In the genomic region with DNA sequence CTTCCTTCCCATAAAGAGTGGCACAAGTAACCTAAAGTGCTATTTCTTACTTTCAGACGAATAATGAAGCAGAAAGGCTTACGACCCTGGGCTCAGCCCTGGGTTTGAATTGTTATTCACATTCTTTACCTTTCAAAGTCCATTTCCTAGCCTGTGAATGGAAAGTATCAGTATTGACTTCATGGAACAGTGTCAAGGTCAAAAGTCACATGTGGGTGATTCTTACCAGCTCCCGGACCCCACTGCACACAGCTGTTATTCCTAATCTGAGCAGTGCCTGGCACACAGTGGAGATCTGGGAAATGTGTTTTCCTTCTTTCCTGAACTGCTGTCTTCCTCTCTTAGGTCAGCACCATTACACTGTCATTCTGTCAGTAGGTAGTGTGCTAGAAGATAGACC, we compare ENCODE assay signal across 17 mouse cellular contexts.
DNase-seq lines count a peak whose midpoint lies in the region; ATAC-seq and TF ChIP-seq lines count a peak whose summit lies in the region.
"Had no signal": no experiment of that assay in that cellular context is flagged by ENCODE, and none has a peak within 500 bp of the region (broad histone marks: within the 10 kb centered on the region; RNA-seq: fewer than 3 reads in every experiment).

No protein-coding gene starts in this region.

- peak overlapping the region; percentile 13 for H3K9ac ChIP-seq in liver, adult 2 months (ENCODE audit: low read depth, low read length)
- H3K9ac ChIP-seq in liver, embryonic 11.5 days (ENCODE audit: low read depth, low read length), result no peak overlapping the region
- no peak overlapping the region for H3K9ac ChIP-seq in stomach, postnatal 0 days (ENCODE audit: low read length)
- H3K9ac ChIP-seq: heart, embryonic 15.5 days; hindbrain, embryonic 14.5 days; lung, embryonic 15.5 days; midbrain, embryonic 15.5 days had no signal

- DNase-seq in gastrocnemius, adult 2 months, result no peak
- no peak for DNase-seq in gastrocnemius, postnatal 25 days
- peak; percentile 86 for DNase-seq in liver, adult 2 months (ENCODE audit: extremely low read depth, low read depth, low spot score)
- DNase-seq in liver, result no peak
- no peak for DNase-seq in liver, embryonic 11.5 days (ENCODE audit: low spot score)
- DNase-seq in stomach, postnatal 0 days (ENCODE audit: low spot score), result no peak
- no peak for DNase-seq in left cerebral cortex, adult 18-20 months (ENCODE audit: low spot score in 2 of 2)
- no peak for DNase-seq in cerebellum, adult 2 months
- DNase-seq: adrenal gland, postnatal 25 days; cerebellum, adult 8-10 months; kidney, adult 18-20 months had no signal

- H3K4me3 ChIP-seq in gastrocnemius, adult 2 months, result peak overlapping the region; percentile 37
- H3K4me3 ChIP-seq in liver, adult 2 months (ENCODE audit: insufficient read depth, low read depth, low read length), result peak overlapping the region; percentile 8; the same call in 1 of the 2 replicates
- H3K4me3 ChIP-seq in liver, embryonic 11.5 days (ENCODE audit: low read depth, low read length), result no peak overlapping the region
- no peak overlapping the region for H3K4me3 ChIP-seq in stomach, postnatal 0 days (ENCODE audit: low read depth, low read length)
- no peak overlapping the region for H3K4me3 ChIP-seq in cerebellum, adult 2 months (replicated peaks; ENCODE audit: insufficient read depth, low read depth, low read length)
- H3K4me3 ChIP-seq: heart, embryonic 15.5 days; lung, embryonic 15.5 days; midbrain, embryonic 15.5 days had no signal

- TF ChIP-seq POLR2A in liver, adult 2 months (IDR thresholded peaks at IDR 0.05; ENCODE audit: extremely low read depth, insufficient read depth, low read length), result no peak
- no peak for TF ChIP-seq POLR2A in cerebellum, adult 2 months (IDR thresholded peaks at IDR 0.05; ENCODE audit: borderline replicate concordance, insufficient read depth, low read length)

- intact Hi-C loops in gastrocnemius, adult 2 months (cut with DNase I), result loop anchor here (5.0 kb wide), 1 partner anchor 123 kb away; a partner anchor contains a TSS

- peaks cover 13% of the 10 kb centered on the region for H3K4me1 ChIP-seq in liver, adult 2 months (ENCODE audit: control insufficient read depth, insufficient read depth, low read length)
- no peaks in the 10 kb centered on the region for H3K4me1 ChIP-seq in liver, embryonic 11.5 days (replicated peaks; ENCODE audit: control insufficient read depth, insufficient read depth, low read length)
- no peaks in the 10 kb centered on the region for H3K4me1 ChIP-seq in stomach, postnatal 0 days (replicated peaks; ENCODE audit: control insufficient read depth, insufficient read depth)
- H3K4me1 ChIP-seq in cerebellum, adult 2 months (ENCODE audit: control insufficient read depth, insufficient read depth, low read length), result no peaks in the 10 kb centered on the region
- H3K4me1 ChIP-seq: lung, embryonic 15.5 days; midbrain, embryonic 15.5 days had no signal

- TF ChIP-seq CTCF in gastrocnemius, adult 2 months (IDR thresholded peaks at IDR 0.05), result no peak
- no peak for TF ChIP-seq CTCF in liver, adult 2 months (IDR thresholded peaks at IDR 0.05; ENCODE audit: low read depth, low read length)
- TF ChIP-seq CTCF in stomach, postnatal 0 days (IDR thresholded peaks at IDR 0.05; ENCODE audit: low read depth), result no peak
- no peak for TF ChIP-seq CTCF in cerebellum, adult 2 months (IDR thresholded peaks at IDR 0.05; ENCODE audit: borderline replicate concordance, insufficient read depth, low read depth, low read length)

- peaks cover 18% of the 10 kb centered on the region for H3K79me2 ChIP-seq in liver, adult 2 months (ENCODE audit: control insufficient read depth, insufficient read depth, low read length)

- H3K27me3 ChIP-seq in liver, adult 2 months (ENCODE audit: control insufficient read depth, insufficient read depth, low read length), result no peaks in the 10 kb centered on the region
- H3K27me3 ChIP-seq in liver, embryonic 11.5 days (replicated peaks; ENCODE audit: control insufficient read depth, insufficient read depth, low read length), result no peaks in the 10 kb centered on the region
- H3K27me3 ChIP-seq in stomach, postnatal 0 days (ENCODE audit: control insufficient read depth, insufficient read depth, low read length), result no peaks in the 10 kb centered on the region
- H3K27me3 ChIP-seq in cerebellum, adult 2 months (ENCODE audit: control insufficient read depth, insufficient read depth, low read length), result no peaks in the 10 kb centered on the region
- H3K27me3 ChIP-seq: CH12.LX; heart, embryonic 15.5 days; lung, embryonic 15.5 days; midbrain, embryonic 15.5 days had no signal

- TF ChIP-seq EP300 in stomach, postnatal 0 days (optimal IDR thresholded peaks at IDR 0.05), result no peak

- peak overlapping the region; percentile 31; the same call in 1 of the 2 replicates for H3K4me2 ChIP-seq in liver, embryonic 11.5 days
- no peak overlapping the region for H3K4me2 ChIP-seq in stomach, postnatal 0 days (replicated peaks; ENCODE audit: low read depth)
- H3K4me2 ChIP-seq: heart, embryonic 15.5 days; hindbrain, embryonic 14.5 days; lung, embryonic 15.5 days; midbrain, embryonic 15.5 days had no signal

- H3K9me3 ChIP-seq in liver, embryonic 11.5 days (ENCODE audit: control insufficient read depth, low read length), result no peaks in the 10 kb centered on the region
- H3K9me3 ChIP-seq in stomach, postnatal 0 days (ENCODE audit: control insufficient read depth, low read length), result no peaks in the 10 kb centered on the region
- H3K9me3 ChIP-seq: heart, embryonic 15.5 days; lung, embryonic 15.5 days; midbrain, embryonic 15.5 days had no signal

- peak overlapping the region; percentile 65 for H3K27ac ChIP-seq in gastrocnemius, adult 2 months
- peak overlapping the region; percentile 78 for H3K27ac ChIP-seq in liver, adult 2 months (replicated peaks; ENCODE audit: insufficient read depth, low read depth, low read length)
- H3K27ac ChIP-seq in liver, embryonic 11.5 days (ENCODE audit: low read depth, low read length), result no peak overlapping the region
- no peak overlapping the region for H3K27ac ChIP-seq in stomach, postnatal 0 days (replicated peaks)
- no peak overlapping the region for H3K27ac ChIP-seq in cerebellum, adult 2 months (ENCODE audit: insufficient read depth, low read length)
- H3K27ac ChIP-seq: heart, embryonic 15.5 days; hindbrain, embryonic 14.5 days; lung, embryonic 15.5 days; midbrain, embryonic 15.5 days had no signal

- WGBS in liver, adult 2 months, result 16% methylated on average over 3 of the region's 3 CpGs
- 54% methylated on average over 3 of the region's 3 CpGs for WGBS in liver, embryonic 11.5 days
- 31% methylated on average over 3 of the region's 3 CpGs for WGBS in stomach, postnatal 0 days
- 61% methylated on average over 3 of the region's 3 CpGs for WGBS in cerebellum, adult 2 months

- H3K36me3 ChIP-seq in liver, adult 2 months (ENCODE audit: control insufficient read depth, insufficient read depth, low read length), result peaks cover 2% of the 10 kb centered on the region; the same call in 1 of the 2 replicates
- no peaks in the 10 kb centered on the region for H3K36me3 ChIP-seq in liver, embryonic 11.5 days (ENCODE audit: control insufficient read depth, insufficient read depth, low read length)
- no peaks in the 10 kb centered on the region for H3K36me3 ChIP-seq in stomach, postnatal 0 days (ENCODE audit: control insufficient read depth, insufficient read depth, low read length)
- H3K36me3 ChIP-seq: heart, embryonic 15.5 days; lung, embryonic 15.5 days; midbrain, embryonic 15.5 days had no signal

- no peak for ATAC-seq in liver, embryonic 11.5 days (replicated peaks; ENCODE audit: low FRiP score)
- ATAC-seq in stomach, postnatal 0 days (ENCODE audit: low FRiP score, low TSS enrichment), result 0 out of 2 replicates have a peak, but pooled peaks have one; percentile 59
- ATAC-seq: forebrain, embryonic 14.5 days; midbrain, embryonic 15.5 days had no signal

Comparison
In these comparisons a context has a peak if more than half of its experiments do, and no peak if none do; other contexts are left out.
1. H3K27ac ChIP-seq: peak in gastrocnemius, adult 2 months (single experiment) and liver, adult 2 months (single experiment); none in liver, embryonic 11.5 days (single experiment), stomach, postnatal 0 days (single experiment) and cerebellum, adult 2 months (single experiment).
2. H3K4me3 ChIP-seq: peak in gastrocnemius, adult 2 months (single experiment) and liver, adult 2 months (single experiment); none in liver, embryonic 11.5 days (single experiment), stomach, postnatal 0 days (single experiment) and cerebellum, adult 2 months (single experiment).